Mouse (Mus musculus) CD4-positive, CD25-positive, alpha-beta regulatory T cell, adult 4 months (primary cell): ENCODE data around the gene Ppm1e. TPM values are rescaled to one million over a fixed set of nuclear protein-coding genes. Genes with fewer than 3 reads are reported as not detected.

Experiments
- ATAC-seq: one replicate; pipeline ENCODE4 v1.8.0; 2017
- polyA plus RNA-seq, 2 experiments: library from polyadenylated mRNA; unstranded; fragments of 100-300 nt; shearing (Covaris generic); gene quantifications; one replicate each; pipeline ENCODE4 v1.2.1; 2017

Gene Ppm1e
- under 1 TPM; 0.66 to 0.96 TPM for polyA plus RNA-seq

GRCm38 (mm10) chr11:87358331-87359261, at the start of gene Ppm1e:
Ppm1e (minus strand) TSS chr11:87359023.
- ATAC-seq: peak; percentile 54

- no peak for ATAC-seq
These were observed 46.1 kb upstream of the Ppm1e start, which contains the start of the genes Rad51c and Tex14 for GRCm38 (mm10) chr11:87404876-87405275. Rad51c (minus strand) TSS chr11:87404954. Tex14 (plus strand) TSS chr11:87405065.

GRCm38 (mm10) chr11:87404111-87404853, 45.5 kb upstream of the Ppm1e start:
- ATAC-seq: peak; percentile 93

- no peak for ATAC-seq
These were observed 39.6 kb upstream of the Ppm1e start for GRCm38 (mm10) chr11:87398402-87398801.

- no peak for ATAC-seq
These were observed 35.0 kb upstream of the Ppm1e start for GRCm38 (mm10) chr11:87393855-87394254.

GRCm38 (mm10) chr11:87385676-87386075, 26.9 kb upstream of the Ppm1e start:
- ATAC-seq: no peak

- ATAC-seq: no peak
These were observed 25.7 kb upstream of the Ppm1e start for GRCm38 (mm10) chr11:87384551-87384950.

- ATAC-seq: no peak
These were observed 9.2 kb upstream of the Ppm1e start for GRCm38 (mm10) chr11:87367865-87368580.

GRCm38 (mm10) chr11:87367061-87367460, 8.2 kb upstream of the Ppm1e start:
- ATAC-seq: no peak

GRCm38 (mm10) chr11:87365120-87365519, 6.3 kb upstream of the Ppm1e start:
- no peak for ATAC-seq

- ATAC-seq: peak; percentile 51
These were observed 414 bp upstream of the Ppm1e start for GRCm38 (mm10) chr11:87359262-87359612.

GRCm38 (mm10) chr11:87357317-87358300, 1.2 kb downstream of the Ppm1e start:
- no peak for ATAC-seq

- no peak for ATAC-seq
These were observed 4.0 kb downstream of the Ppm1e start for GRCm38 (mm10) chr11:87354861-87355260.

GRCm38 (mm10) chr11:87353646-87354170, 5.1 kb downstream of the Ppm1e start:
- ATAC-seq: no peak

GRCm38 (mm10) chr11:87326381-87326780, 32.4 kb downstream of the Ppm1e start:
- no peak for ATAC-seq

GRCm38 (mm10) chr11:87322558-87322957, 36.3 kb downstream of the Ppm1e start:
- no peak for ATAC-seq

GRCm38 (mm10) chr11:87320007-87320406, 38.8 kb downstream of the Ppm1e start:
- ATAC-seq: no peak

- no peak for ATAC-seq
These were observed 39.7 kb downstream of the Ppm1e start for GRCm38 (mm10) chr11:87318956-87319708.

GRCm38 (mm10) chr11:87313533-87313932, 45.3 kb downstream of the Ppm1e start:
- no peak for ATAC-seq

- no peak for ATAC-seq
These were observed 48.5 kb downstream of the Ppm1e start for GRCm38 (mm10) chr11:87310309-87310708.
